Mouse (Mus musculus): Measurements from ENCODE around the gene Elovl2.
"Not testable (repeated sequence)": the region's sequence is repeated elsewhere in the genome, so short reads cannot be mapped to it uniquely, and the experiment has no call there.

The Elovl2 gene

DNA sequence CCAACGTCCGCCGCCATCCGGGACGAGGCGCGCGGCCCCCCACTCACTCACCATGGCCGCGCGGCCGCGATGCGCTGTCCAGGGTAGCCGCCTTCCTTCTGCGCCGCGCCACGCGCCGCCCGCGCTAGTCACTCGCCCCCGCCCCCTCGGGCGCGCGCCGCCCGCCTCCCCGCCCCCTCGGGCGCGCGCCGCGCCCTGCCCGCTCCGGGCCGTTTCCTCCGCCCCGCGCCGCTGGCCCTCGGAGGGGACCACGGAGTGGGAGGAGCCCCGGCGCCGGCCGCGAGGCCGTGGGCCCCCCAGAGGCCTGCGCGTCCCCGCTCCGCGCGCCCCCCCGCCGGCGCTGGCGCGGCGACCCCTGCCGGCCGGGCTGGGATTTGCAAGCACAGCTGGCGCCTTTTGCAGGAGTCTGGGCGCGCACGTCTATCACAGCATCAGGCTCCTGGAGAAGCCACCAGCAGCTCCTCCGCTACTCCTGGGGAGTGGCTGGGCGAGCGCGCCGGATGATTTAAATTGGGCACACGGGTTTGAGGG lies at the start of gene Elovl2:
Elovl2 (minus strand) TSS at position 102 of the 531 bp plus-strand sequence.
- peak; percentile 34 for DNase-seq (ENCODE audit: low read depth)

- no peak for DNase-seq (ENCODE audit: low read depth)
These were observed 47.7 kb upstream of the Elovl2 start for GRCm38 (mm10) chr13:41267827-41268408.

DNA sequence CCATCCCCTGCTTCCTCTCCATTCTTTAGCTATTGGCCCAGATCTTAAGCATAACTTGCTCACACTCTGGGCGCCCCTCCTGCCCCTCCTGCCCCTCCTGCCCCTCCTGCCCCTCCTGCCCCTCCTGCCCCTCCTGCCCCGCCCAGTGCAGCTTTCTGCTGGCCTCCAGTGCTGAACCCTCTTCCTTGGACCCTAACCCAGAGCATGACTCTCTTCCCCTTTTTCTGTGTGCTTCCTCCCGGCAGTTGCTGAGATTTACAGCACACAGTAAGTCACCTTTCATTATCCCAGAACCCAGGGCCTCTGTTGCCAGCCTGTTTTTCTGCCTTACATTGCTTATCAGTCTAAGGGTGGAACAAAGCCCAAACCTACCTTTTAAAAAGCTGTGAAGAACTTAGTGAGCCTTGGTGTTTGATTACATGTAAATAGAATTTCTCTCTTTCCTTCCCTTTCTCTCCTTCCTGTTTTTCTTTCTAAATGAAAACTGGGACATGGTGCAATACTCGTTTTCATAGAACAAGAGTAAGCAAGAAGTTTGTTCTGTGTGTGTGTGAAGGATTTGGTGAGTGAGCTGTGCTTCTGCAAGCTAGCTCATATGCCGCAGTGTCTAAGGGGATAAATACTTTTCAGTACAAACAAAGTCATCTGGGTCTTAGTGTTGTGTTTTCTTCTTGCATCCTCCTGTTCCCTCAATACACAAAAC lies 43.2 kb upstream of the Elovl2 start:
- DNase-seq (ENCODE audit: low read depth) = no peak

DNA sequence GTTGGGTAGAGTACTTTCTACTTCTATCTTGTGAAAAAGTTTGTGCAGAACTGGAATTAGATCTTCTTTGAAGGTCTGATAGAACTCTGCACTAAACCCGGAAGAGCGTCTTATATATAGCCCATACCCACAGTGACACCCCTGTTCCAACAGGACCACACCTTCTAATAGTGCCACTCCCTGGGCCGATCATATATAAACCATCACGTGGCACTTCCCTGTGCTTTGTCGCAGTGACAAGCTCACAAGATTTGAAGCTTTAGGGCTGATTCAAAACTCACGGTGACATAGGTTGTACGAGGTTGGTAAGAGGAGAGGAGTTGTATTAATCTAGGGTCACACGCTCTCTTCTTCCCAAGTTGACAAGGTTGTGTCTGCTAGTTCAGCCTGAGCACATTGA lies 41.4 kb upstream of the Elovl2 start:
- not testable (repeated sequence) for DNase-seq (ENCODE audit: low read depth)

DNA sequence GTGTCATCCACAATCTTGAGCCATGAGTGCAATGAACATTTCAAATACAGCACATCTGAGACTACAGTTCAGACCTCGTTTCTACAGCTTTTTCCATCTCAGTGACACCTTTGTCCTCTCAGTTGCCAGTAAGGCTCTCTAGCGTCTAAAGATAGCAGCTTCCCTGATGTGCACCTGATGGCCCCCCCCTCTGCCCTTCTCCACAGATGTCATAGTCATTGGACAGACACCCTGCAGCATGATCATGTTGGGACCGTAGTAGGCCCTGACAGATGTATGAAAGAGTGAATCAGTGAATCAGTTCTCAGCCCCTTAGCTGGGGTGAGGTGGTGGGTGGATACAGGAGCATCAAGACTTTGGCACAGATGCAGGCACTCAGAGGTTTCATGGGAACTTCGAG lies 37.6 kb upstream of the Elovl2 start:
- no peak for DNase-seq (ENCODE audit: low read depth)

DNA sequence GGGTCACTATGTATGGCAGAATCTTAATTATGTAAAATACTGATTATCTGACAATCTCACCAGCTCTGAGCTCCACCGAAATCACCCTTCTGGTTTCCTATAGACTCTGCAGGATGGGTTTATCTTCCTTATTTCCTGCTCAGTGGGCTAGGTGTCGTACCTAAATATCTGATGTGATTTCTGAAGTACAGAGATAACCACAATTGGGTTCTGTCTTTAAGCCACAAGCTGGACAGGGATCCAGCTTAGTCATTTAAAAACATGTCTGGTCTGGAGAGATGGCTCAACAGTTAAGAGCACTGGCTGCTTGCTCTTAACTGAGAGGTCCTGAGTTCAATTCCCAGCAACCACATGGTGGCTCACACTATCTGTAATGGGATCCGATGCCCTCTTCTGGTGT lies 36.8 kb upstream of the Elovl2 start:
- no peak for DNase-seq (ENCODE audit: low read depth)

- DNase-seq (ENCODE audit: low read depth) = no peak
These were observed 35.9 kb upstream of the Elovl2 start for GRCm38 (mm10) chr13:41256126-41256525.

DNA sequence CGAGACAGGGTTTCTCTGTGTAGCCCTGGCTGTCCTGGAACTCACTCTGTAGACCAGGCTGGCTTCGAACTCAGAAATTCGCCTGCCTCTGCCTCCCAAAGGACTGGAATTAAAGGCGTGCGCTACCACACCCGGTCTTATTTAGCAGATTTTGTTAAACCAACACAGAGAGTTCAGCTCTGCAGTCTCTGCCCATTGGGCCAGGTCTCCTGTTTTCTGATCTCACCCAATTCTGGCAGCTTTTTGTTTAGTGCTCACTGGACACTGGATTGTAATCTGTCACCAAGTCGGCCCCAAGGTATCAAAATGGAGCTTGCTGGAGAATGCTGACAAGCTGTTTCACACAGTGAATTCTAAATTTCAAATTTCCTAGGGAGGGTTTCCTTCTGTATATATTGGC lies 32.5 kb upstream of the Elovl2 start:
- no peak for DNase-seq (ENCODE audit: low read depth)

GRCm38 (mm10) chr13:41252141-41252540 lies 31.9 kb upstream of the Elovl2 start:
- no peak for DNase-seq (ENCODE audit: low read depth)

DNA sequence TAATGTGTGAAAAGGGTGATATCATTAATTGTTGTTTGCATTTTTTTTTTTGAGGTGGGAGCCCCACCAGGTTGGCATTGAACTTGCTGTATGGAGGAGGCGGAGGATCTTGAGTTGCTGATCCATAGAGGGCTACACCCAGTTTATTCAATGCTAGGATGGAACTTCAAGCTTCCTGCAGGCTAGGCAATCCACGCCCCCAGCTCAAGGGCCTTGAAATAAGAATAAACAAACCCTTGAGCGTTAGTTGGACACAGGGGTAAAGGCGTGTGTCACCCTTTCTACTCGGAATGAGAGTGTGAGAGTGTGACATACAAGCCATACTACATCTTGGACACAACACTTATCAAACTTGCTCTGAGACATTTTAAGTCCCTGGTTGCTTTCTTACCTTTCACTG lies 31.5 kb upstream of the Elovl2 start:
- DNase-seq (ENCODE audit: low read depth) = no peak

DNA sequence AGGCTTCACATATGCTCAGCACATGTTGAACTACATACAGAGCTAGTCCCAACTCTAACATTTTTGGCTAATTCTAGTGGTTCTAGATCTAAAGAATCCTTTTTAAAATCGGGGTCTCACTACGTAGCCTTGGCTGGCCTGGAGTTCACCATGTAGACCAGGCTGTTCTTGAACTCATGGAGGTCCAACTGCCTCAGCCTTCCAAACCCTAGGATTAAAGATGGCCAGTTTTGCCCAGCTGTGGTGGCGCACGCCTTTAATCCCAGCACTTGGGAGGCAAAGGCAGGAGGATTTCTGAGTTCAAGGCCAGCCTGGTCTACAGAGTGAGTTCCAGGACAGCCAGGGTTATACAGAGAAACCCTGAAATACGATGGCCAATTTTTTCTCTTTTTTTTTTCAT lies 31.0 kb upstream of the Elovl2 start:
- not testable (repeated sequence) for DNase-seq (ENCODE audit: low read depth)

DNA sequence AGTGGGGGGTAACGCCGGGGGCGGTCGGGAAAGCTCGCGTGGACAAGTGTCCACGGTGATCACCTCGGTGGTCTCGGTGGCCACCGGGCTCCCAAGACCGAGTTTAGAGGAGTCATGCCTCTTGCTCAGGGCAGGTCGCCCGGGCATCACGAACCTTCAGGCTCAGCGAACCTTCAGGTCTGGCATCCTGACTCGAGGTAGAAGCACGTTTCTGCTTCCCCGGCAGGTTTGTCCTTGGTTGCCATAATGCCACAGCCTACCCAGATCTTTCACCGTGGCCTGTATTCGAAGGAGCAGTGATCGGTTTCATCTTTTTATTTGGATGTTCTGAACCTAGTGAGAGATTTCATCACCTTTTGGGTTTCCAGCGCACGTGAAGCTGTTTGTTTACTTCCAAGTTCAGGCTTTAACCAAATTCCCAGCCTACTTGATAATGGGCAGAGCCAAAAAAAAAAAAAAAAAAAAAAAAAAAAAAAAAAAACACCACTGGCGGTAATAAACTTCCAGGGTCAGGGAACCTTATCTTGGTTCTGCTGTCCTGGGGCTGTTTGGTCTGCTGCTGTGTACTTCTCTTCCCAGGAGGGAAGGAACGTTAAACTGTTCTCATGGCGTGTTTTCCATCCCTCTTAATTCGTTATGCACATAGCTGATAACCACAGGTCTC lies 30.2 kb upstream of the Elovl2 start:
- DNase-seq (ENCODE audit: low read depth) = no peak

- peak; percentile 90 for DNase-seq (ENCODE audit: low read depth)
These were observed 29.5 kb upstream of the Elovl2 start, which contains the start of gene Smim13 for GRCm38 (mm10) chr13:41249538-41250317. Gene Smim13 (plus strand): TSS chr13:41249844.

GRCm38 (mm10) chr13:41248751-41249520 lies 28.7 kb upstream of the Elovl2 start:
- DNase-seq (ENCODE audit: low read depth) = peak; percentile 68

DNA sequence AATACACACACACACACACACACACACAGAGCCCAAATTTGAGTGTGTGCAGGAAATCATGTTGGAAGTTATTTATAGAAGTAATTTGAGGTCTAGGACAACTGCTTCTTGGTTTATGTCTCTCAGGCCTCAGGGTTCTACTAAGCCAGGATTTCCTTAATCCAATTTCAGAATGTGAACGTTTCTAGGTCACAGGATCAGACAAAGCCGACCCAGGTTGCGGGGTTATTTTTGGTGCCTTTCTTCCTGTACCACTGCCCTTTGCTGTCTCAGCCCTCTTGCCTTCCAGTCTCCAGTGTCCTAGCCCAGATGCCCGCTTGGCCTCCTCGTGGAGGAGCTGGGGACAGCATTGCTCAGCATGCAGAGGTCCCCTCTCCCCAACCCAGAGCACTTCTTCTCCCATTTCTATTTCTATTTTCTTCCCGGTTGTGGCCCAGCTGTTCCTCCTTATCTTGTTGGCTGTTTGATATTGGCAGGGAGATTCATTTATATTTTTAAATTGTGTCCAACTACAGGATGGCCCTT lies 24.2 kb upstream of the Elovl2 start:
- no peak for DNase-seq (ENCODE audit: low read depth)

GRCm38 (mm10) chr13:41241557-41241956 lies 21.4 kb upstream of the Elovl2 start:
- DNase-seq (ENCODE audit: low read depth) = no peak

DNA sequence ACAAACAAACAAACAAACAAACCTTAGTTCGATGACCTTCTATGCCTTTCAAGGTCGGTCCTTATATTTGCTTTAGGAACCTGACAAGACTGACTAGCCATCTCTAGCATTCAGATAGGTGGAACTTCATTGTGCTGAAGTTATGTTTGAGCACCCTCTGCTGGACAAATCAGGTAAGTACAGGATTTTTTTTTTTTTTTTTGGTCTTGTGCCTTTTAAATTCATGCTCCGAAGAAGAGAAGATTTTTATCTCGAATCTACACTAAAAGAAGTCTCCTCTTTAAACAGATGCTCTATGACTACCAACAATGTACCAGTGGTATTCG lies 18.6 kb upstream of the Elovl2 start:
- DNase-seq (ENCODE audit: low read depth) = peak; percentile 53

DNA sequence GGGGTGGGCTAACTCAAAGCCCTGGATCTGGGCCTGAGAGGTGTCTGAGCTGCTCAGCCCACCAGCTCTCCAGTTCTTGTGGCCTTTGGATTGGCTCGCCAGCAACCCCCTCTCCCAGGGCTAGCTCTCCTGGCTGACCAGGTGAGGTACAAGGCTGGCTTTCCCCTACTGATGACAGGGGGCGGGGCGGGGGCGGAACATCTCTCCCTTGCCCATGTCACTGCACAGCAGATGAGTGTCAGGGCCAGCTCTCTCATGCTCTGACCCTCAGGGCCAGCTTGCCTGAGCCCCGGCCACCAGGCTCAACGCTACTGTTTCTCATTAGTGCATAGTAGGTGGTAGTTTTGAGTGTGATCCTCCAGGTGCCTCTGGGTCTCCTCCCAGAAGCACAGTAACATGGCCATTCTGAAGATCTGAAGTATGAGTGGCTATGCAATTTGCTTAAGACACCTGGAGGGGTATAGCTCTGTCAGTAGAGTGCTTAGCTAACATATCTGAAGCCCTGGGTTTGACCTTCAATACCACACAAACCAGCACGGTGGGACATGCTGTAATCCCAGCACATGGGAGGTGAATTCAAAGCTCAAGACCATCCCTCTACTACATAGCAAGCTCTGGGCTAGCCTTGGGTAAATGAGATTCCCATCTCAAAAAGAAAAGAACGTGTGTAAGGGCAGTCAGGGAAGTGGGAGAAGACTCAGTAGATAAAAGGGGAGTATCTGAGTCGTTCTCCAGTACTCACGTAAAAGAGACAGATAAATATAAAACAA lies 18.0 kb upstream of the Elovl2 start:
- DNase-seq (ENCODE audit: low read depth) = no peak

GRCm38 (mm10) chr13:41235845-41236741 lies 15.9 kb upstream of the Elovl2 start:
- DNase-seq (ENCODE audit: low read depth) = no peak

GRCm38 (mm10) chr13:41235181-41235580 lies 15.0 kb upstream of the Elovl2 start:
- DNase-seq (ENCODE audit: low read depth) = no peak
